Mouse (Mus musculus): ENCODE measurements at regions not wholly inside any gene's neighbourhood (a gene's known extent, or its start where the extent isn't known, plus 50 kb on each side); places are given as distances from the start of the nearest gene placed in this dataset.

DNA sequence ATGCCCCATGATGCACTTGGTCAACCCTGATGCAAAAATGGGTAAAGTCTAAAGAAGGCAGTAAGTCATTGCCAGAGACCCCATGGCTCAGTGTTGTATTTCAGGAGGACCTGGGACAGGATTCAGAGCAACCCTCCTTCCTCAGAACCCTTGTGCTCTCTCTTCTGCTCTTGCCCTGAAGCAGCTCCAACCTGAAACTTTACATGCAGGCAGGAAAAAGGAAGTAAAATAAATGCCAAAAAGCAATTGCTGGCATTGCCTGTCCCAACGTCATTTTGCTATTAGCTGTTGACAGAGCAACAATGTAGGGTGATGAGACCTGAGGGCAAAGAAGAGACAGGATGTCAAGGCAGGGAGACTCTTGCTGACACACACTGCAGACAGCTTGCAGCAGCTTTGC is 121.7 kb upstream of the Crim1 start:
- H3K9me3 ChIP-seq (ENCODE audit: control insufficient read depth, low read length) = no peaks in the 10 kb centered on the region
- H3K9ac ChIP-seq (ENCODE audit: low read length) = no peak overlapping the region
- no peak overlapping the region for H3K4me2 ChIP-seq
- 71% methylated on average over 1 of the region's 1 CpGs for WGBS
- DNase-seq (ENCODE audit: low spot score, missing footprints) (peak; percentile 56), ATAC-seq (ENCODE audit: low FRiP score) (no peak)
- H3K4me3 ChIP-seq (ENCODE audit: low read depth, low read length) = no peak overlapping the region
- no peaks in the 10 kb centered on the region for H3K36me3 ChIP-seq (ENCODE audit: control insufficient read depth, insufficient read depth, low read length)
- no peaks in the 10 kb centered on the region for H3K4me1 ChIP-seq (ENCODE audit: control insufficient read depth, insufficient read depth, low read length)
- H3K27ac ChIP-seq (ENCODE audit: low read depth, low read length) = no peak overlapping the region
- H3K27me3 ChIP-seq (ENCODE audit: control insufficient read depth, insufficient read depth, low read length) = no peaks in the 10 kb centered on the region

GRCm38 (mm10) chr17:78084419-78084818 is 115.6 kb upstream of the Crim1 start:
- DNase-seq (ENCODE audit: low spot score, missing footprints) (peak; percentile 44), ATAC-seq (ENCODE audit: low FRiP score) (no peak)
- 39% methylated on average over 4 of the region's 4 CpGs for WGBS
- Histone ChIP-seq H3K27ac (ENCODE audit: low read depth, low read length) (no peak overlapping the region), H3K9me3 (ENCODE audit: control insufficient read depth, low read length) (no peaks in the 10 kb centered on the region), H3K9ac (ENCODE audit: low read length) (no peak overlapping the region), H3K27me3 (ENCODE audit: control insufficient read depth, insufficient read depth, low read length) (no peaks in the 10 kb centered on the region), H3K4me1 (ENCODE audit: control insufficient read depth, insufficient read depth, low read length) (no peaks in the 10 kb centered on the region), H3K4me2 (no peak overlapping the region), H3K4me3 (ENCODE audit: low read depth, low read length) (no peak overlapping the region), H3K36me3 (ENCODE audit: control insufficient read depth, insufficient read depth, low read length) (no peaks in the 10 kb centered on the region)

GRCm38 (mm10) chr17:78086963-78087362 is 113.1 kb upstream of the Crim1 start:
- H3K36me3 ChIP-seq (ENCODE audit: control insufficient read depth, insufficient read depth, low read length) = no peaks in the 10 kb centered on the region
- no peak overlapping the region for H3K4me3 ChIP-seq (ENCODE audit: low read depth, low read length)
- no peak overlapping the region for H3K27ac ChIP-seq (ENCODE audit: low read depth, low read length)
- DNase-seq (ENCODE audit: low spot score, missing footprints) = peak; percentile 39
- H3K4me1 ChIP-seq (ENCODE audit: control insufficient read depth, insufficient read depth, low read length) = no peaks in the 10 kb centered on the region
- no peak overlapping the region for H3K4me2 ChIP-seq
- H3K9me3 ChIP-seq (ENCODE audit: control insufficient read depth, low read length) = no peaks in the 10 kb centered on the region
- 89% methylated on average over 8 of the region's 8 CpGs for WGBS
- no peaks in the 10 kb centered on the region for H3K27me3 ChIP-seq (ENCODE audit: control insufficient read depth, insufficient read depth, low read length)
- H3K9ac ChIP-seq (ENCODE audit: low read length) = no peak overlapping the region
- no peak for ATAC-seq (ENCODE audit: low FRiP score)

GRCm38 (mm10) chr17:78097699-78098098 is 102.3 kb upstream of the Crim1 start:
- H3K27ac ChIP-seq (ENCODE audit: low read depth, low read length) = no peak overlapping the region
- H3K9ac ChIP-seq (ENCODE audit: low read length) = no peak overlapping the region
- no peaks in the 10 kb centered on the region for H3K27me3 ChIP-seq (ENCODE audit: control insufficient read depth, insufficient read depth, low read length)
- no peak for ATAC-seq (ENCODE audit: low FRiP score)
- WGBS = 52% methylated on average over 1 of the region's 1 CpGs
- no peak for DNase-seq (ENCODE audit: low spot score, missing footprints)
- no peak overlapping the region for H3K4me2 ChIP-seq
- H3K4me1 ChIP-seq (ENCODE audit: control insufficient read depth, insufficient read depth, low read length) = no peaks in the 10 kb centered on the region
- H3K36me3 ChIP-seq (ENCODE audit: control insufficient read depth, insufficient read depth, low read length) = no peaks in the 10 kb centered on the region
- H3K4me3 ChIP-seq (ENCODE audit: low read depth, low read length) = no peak overlapping the region
- H3K9me3 ChIP-seq (ENCODE audit: control insufficient read depth, low read length) = no peaks in the 10 kb centered on the region

DNA sequence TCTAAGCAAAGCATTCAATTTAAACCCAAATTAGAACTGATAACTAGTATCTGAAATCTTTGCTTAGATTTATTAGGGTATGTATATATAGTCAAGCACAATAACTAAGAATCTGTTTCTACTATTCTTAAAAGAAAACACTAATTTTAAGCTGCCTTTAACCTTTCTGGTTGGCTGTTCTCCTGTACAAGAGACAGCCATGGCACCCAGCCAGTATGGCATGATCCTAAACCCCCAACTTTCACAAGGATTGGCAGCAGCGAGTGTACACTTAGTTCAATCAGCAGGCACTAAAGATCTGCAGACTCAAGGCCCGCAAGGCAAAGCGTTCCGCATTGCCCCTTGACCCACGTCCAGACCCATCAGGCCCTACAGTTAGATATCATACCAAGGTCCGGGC is 91.3 kb upstream of the Crim1 start:
- 96% methylated on average over 6 of the region's 6 CpGs for WGBS

DNA sequence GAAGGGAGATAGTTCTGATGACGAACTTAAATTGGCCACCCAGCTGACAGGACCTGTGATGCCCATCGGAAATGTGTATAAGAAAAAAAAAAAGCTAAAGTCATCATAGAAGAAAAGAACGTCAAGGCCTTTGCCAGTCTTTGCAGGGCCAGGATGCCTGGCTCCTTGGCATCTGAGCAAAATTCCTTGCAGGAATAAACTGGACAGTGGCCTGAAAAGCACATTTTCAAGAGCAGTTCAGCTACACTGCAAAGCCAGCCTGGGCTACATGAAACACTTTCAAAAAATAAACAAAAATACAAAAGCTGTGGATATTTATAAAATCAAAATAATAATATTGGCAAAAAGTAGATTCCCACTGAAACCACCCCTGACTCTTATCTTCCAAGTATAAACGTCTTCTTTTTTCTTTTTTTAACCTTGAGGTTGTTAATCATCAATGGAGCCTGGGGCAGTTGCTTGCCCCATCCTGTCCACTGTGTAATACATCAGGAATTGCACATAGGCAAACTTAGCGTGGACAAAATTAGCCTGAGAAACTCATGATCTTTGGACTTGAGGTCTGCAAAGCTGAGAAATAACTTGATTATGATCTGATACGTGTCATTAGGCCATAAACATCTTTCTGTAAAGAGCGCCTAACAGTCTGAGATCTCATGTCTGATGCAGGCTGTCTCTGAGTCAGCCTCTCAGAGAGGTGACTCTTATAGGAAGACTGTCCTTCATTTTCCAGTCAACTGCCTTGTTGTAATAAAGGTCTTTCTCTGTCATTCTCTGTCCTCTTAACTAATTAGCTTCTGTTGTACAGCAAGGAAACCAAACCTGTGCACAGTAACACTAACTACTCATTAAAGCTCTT is 90.5 kb upstream of the Crim1 start:
- 0 out of 2 replicates have a peak, but pooled peaks cover 3% of the 10 kb centered on the region for H3K4me1 ChIP-seq (ENCODE audit: control insufficient read depth, insufficient read depth, low read length)
- H3K36me3 ChIP-seq (ENCODE audit: control insufficient read depth, insufficient read depth, low read length) = no peaks in the 10 kb centered on the region
- no peaks in the 10 kb centered on the region for H3K27me3 ChIP-seq (ENCODE audit: control insufficient read depth, insufficient read depth, low read length)
- no peak overlapping the region for H3K27ac ChIP-seq (ENCODE audit: low read depth, low read length)
- H3K4me2 ChIP-seq = no peak overlapping the region
- H3K4me3 ChIP-seq (ENCODE audit: low read depth, low read length) = no peak overlapping the region
- 85% methylated on average over 7 of the region's 7 CpGs for WGBS
- ATAC-seq (ENCODE audit: low FRiP score) = no peak
- H3K9me3 ChIP-seq (ENCODE audit: control insufficient read depth, low read length) = no peaks in the 10 kb centered on the region
- DNase-seq (ENCODE audit: low spot score, missing footprints) = no peak
- no peak overlapping the region for H3K9ac ChIP-seq (ENCODE audit: low read length)

More for the DNA sequence above, 91.3 kb upstream of the Crim1 start:
- ATAC-seq (ENCODE audit: low FRiP score) (no peak), DNase-seq (ENCODE audit: low spot score, missing footprints) (peak; percentile 75)
- Histone ChIP-seq H3K9ac (ENCODE audit: low read length) (no peak overlapping the region), H3K4me3 (ENCODE audit: low read depth, low read length) (no peak overlapping the region), H3K9me3 (ENCODE audit: control insufficient read depth, low read length) (no peaks in the 10 kb centered on the region), H3K27me3 (ENCODE audit: control insufficient read depth, insufficient read depth, low read length) (no peaks in the 10 kb centered on the region), H3K27ac (ENCODE audit: low read depth, low read length) (no peak overlapping the region), H3K4me2 (no peak overlapping the region), H3K4me1 (ENCODE audit: control insufficient read depth, insufficient read depth, low read length) (0 out of 2 replicates have a peak, but pooled peaks cover 3% of the 10 kb centered on the region), H3K36me3 (ENCODE audit: control insufficient read depth, insufficient read depth, low read length) (no peaks in the 10 kb centered on the region)

DNA sequence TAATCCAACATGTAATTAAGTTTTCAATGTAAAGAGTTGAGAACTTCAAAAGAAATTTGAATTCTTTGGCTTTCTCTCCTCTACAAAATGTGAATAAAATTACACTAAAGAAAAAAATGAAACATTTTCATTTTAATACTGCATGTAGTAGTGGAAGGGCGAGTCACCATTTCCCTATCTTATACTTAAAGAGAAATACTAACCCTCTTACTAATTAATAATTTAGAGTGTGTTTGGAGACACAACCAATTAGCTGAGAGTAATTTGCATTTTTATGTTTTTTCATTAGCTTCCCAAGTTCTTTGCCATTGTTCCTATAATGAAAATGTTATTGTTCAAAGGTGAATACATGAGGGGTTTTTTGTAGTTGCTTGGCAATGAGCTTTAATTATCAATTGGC is 67.9 kb upstream of the Crim1 start:
- Histone ChIP-seq H3K9me3 (ENCODE audit: control insufficient read depth, low read length) (no peaks in the 10 kb centered on the region), H3K4me2 (no peak overlapping the region), H3K9ac (ENCODE audit: low read length) (no peak overlapping the region), H3K4me1 (ENCODE audit: control insufficient read depth, insufficient read depth, low read length) (no peaks in the 10 kb centered on the region), H3K27me3 (ENCODE audit: control insufficient read depth, insufficient read depth, low read length) (no peaks in the 10 kb centered on the region), H3K27ac (ENCODE audit: low read depth, low read length) (no peak overlapping the region), H3K36me3 (ENCODE audit: control insufficient read depth, insufficient read depth, low read length) (no peaks in the 10 kb centered on the region), H3K4me3 (ENCODE audit: low read depth, low read length) (no peak overlapping the region)
- WGBS = 86% methylated on average over 1 of the region's 1 CpGs
- no peak for DNase-seq (ENCODE audit: low spot score, missing footprints)
- no peak for ATAC-seq (ENCODE audit: low FRiP score)

DNA sequence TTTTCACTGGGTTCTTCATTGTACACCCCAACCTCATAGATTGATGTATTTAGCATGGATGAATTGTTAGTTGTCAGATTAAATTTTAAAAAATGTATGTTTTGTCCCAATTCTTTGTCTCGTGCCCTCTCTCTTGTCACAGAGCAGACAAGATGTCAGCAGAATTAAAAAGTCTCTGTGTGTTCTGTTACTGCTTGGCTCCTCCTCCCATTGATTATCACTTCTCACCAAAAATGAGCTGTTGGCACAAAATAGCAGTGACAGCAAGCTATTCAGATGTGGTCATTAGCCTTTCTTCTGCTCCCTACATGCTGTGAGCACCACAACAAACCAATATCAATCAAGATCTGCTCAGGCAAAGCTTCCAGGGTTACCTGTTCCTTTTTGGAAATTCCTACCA is 62.1 kb upstream of the Crim1 start:
- Histone ChIP-seq H3K9me3 (ENCODE audit: control insufficient read depth, low read length) (no peaks in the 10 kb centered on the region), H3K36me3 (ENCODE audit: control insufficient read depth, insufficient read depth, low read length) (no peaks in the 10 kb centered on the region), H3K4me2 (no peak overlapping the region), H3K27ac (ENCODE audit: low read depth, low read length) (no peak overlapping the region), H3K4me1 (ENCODE audit: control insufficient read depth, insufficient read depth, low read length) (no peaks in the 10 kb centered on the region), H3K9ac (ENCODE audit: low read length) (no peak overlapping the region), H3K27me3 (ENCODE audit: control insufficient read depth, insufficient read depth, low read length) (no peaks in the 10 kb centered on the region), H3K4me3 (ENCODE audit: low read depth, low read length) (no peak overlapping the region)
- no peak for DNase-seq (ENCODE audit: low spot score, missing footprints)
- ATAC-seq (ENCODE audit: low FRiP score) = no peak
- WGBS = 59% methylated on average over 1 of the region's 1 CpGs

GRCm38 (mm10) chr17:78140660-78141059 is 59.4 kb upstream of the Crim1 start:
- WGBS = 88% methylated on average over 7 of the region's 7 CpGs
- no peak overlapping the region for H3K4me3 ChIP-seq (ENCODE audit: low read depth, low read length)
- no peaks in the 10 kb centered on the region for H3K36me3 ChIP-seq (ENCODE audit: control insufficient read depth, insufficient read depth, low read length)
- H3K9ac ChIP-seq (ENCODE audit: low read length) = no peak overlapping the region
- H3K4me1 ChIP-seq (ENCODE audit: control insufficient read depth, insufficient read depth, low read length) = no peaks in the 10 kb centered on the region
- ATAC-seq (ENCODE audit: low FRiP score) (no peak), DNase-seq (ENCODE audit: low spot score, missing footprints) (no peak)
- no peaks in the 10 kb centered on the region for H3K27me3 ChIP-seq (ENCODE audit: control insufficient read depth, insufficient read depth, low read length)
- no peaks in the 10 kb centered on the region for H3K9me3 ChIP-seq (ENCODE audit: control insufficient read depth, low read length)
- no peak overlapping the region for H3K27ac ChIP-seq (ENCODE audit: low read depth, low read length)
- no peak overlapping the region for H3K4me2 ChIP-seq

Measured in midbrain, embryonic 11.5 days (tissue).